Mouse (Mus musculus) skeletal muscle tissue, adult 2 months (tissue): ENCODE data around the gene Rce1.
A peak's percentile ranks its signal among the peaks of the same experiment; 100 is the strongest.
"Not testable (repeated sequence)": the region's sequence is repeated elsewhere in the genome, so short reads cannot be mapped to it uniquely, and the experiment has no call there.

Experiments
- DNase-seq: peaks from one replicate; pipeline ENCODE4 v3.0.0-alpha.2; 2012; ENCODE audit warnings: low read depth, low spot score

Rce1 gene

DNA sequence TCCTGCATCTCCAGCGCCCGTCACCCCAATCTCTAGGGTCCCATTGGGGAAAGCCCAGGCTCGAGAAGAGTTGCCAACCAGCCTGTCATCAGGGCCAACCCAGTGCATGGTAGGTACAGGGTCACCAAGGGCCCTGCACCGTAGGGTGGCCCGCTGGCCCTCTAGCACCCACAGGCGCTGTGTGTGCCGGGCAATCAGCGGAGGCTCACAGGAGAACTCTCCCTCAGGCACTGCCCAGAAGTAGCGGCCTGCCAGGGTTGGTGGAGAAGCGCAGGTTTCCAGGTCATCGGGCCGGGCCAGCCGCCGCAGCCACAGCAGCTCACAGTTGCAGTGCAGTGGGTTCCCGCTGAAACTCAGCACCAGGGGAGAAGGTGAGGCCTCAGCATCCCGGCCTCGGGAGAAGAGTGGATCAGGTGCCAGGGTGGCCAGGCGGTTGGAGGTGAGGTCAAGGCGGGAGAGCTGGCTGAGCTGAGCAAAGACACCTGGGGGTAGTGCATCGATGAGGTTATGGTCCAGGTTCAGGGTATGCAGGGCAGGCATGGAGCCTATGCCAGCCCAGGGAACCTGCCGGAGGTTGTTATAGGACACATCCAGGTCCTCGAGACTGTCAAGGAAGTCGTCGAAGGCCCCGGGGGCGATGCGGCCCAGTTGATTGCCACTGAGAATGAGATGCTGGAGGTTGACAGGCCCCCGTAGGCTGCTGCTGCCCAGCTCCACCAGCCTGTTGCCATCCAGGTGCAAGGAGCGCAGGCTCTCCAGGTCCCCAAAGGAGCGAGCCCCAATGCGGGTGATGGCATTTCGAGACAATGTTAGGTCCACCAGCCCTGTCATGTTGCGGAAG, 11.8 kb downstream of the Rce1 start:
- DNase-seq: no peak

- no peak for DNase-seq
These were observed 13.1 kb downstream of the Rce1 start for GRCm38 (mm10) chr19:4612181-4612961.

DNA sequence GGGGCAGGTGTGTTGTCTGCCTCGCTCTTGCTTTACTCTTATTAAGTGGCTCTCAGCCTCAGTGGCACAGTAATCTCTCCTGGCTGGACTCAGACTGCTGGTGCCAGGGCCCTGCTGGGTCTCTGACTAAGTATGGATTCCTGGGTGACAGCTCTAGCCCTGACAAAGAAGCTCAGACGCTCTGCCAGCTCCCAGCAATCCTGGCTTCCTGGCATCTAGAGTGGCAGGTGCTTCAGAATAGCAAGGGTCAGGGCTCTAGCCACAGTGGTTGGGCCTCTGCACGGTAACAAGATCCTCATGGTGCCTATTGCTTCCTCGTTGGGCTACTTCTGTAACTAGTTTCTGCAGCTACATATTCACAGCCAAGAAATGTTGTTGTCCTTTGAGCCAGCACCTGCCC, 15.3 kb downstream of the Rce1 start:
- peak; percentile 69 for DNase-seq

DNA sequence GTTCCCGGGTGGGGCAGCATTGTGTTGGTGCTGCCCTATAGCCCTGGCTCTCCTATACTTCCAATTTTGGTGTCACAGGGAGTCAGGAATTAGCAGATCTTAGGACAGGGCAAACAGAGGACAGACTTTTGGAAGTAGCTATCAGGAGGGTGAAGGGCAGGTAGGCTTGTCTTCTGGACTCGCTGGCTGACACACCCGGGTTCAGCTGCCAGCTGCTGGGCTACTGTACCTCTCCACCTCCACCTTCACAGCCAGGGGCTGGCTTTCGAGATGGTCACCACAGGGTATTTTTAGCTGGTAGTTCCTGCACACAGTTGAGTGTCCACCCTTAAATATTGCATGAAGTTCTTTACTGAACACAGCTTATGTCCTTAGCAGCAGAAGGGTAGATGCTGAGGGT, 16.9 kb downstream of the Rce1 start:
- no peak for DNase-seq

- DNase-seq: no peak
These were observed 18.0 kb downstream of the Rce1 start for GRCm38 (mm10) chr19:4607406-4607805.

DNA sequence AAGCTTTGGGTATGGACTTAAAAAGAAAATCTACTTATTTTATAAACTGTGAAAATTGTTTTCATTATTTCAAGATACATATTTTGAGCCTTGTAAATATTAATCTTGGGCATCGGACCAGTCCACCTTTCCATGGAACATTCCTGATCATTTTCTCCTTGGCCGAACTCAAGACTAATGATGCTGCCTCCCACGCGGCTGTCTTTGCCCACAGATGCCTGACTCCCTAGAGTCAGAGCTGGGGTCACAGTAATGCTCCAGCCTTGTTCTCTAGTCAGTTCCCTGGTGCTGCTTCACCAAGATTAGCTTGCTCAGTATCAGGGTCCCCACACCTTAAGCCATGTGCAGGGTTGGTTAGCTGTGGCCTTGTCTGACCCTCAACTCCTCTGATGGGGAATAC, 19.8 kb downstream of the Rce1 start:
- no peak for DNase-seq

DNA sequence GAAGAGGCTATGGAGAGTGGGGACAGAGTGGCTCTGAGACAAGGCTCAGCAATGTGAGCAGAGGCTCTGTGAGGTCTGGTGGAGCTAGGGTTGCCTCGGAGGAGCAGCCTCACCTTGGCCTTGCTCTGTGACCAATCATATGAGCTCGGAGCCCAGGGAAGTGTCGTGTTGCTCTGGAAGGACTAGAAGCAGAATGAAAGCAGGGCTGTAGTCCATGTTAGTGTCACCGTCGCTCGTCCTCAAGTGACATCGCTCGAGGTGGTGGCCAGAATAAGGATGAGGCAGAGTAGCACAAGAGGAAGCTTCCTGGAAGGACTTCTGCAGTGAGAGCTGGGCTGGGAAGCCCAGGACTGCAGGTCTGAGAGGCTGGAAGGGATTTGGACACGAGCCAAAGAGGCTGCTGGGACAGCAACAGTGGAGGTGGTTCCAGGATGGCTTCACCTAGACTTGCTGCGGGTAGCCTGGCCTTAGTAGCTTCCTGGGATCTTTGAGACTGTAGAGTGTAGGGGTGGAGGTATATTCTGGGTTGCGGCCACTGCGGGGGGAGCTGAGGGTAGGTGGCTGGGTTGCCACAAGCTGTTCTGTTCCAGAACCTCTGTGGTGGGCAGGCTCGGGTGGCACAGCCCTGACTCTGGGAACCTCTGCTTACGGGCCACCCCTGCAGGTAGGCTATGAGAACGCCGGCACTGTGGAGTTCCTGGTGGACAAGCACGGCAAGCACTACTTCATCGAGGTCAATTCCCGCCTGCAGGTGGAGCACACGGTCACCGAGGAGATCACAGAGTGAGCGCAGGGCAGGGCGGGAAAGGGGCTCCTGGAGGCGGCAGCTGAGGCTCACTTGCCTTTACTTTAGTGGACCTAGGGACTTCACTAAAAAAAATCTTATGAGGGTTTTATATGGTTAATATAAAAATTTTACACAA, 21.4 kb downstream of the Rce1 start:
- peak; percentile 45 for DNase-seq

- DNase-seq: no peak
These were observed 23.0 kb downstream of the Rce1 start for GRCm38 (mm10) chr19:4602459-4602858.

GRCm38 (mm10) chr19:4596071-4596470, 29.4 kb downstream of the Rce1 start:
- DNase-seq: no peak

DNA sequence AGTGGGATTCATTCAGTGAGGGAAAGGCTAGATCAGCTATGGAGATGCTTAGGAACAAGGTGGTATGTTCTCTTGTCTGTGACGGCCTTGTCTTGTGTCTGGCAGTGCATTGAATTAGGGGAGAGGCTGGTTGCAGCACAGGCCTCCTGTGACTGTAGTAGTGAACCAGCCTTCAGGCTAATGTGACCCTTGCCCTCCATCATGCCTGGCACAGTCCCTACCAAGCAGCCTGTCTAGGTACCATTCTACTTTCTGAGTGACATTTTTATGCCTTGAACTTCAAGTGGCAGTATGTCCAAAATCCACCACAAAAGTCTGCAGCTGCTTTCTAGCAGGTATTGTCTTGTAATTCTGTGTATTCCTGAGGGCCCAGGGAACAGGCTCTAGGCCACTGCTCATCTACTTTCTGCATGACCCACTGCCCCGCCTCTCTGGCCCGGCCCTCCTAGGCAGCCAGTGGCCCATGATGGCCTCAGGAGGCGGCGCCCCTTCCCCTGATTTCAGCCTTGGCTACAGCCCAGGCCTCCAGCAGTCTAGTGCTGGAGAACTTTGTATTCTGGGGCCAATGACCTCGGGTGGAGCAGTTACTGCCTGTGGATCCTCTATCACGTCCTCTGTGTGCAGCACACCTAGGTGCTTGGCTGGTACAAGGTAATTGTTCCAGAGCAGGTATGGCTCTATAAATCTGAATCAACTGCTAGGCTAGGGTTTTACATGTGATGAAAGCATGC, 31.5 kb downstream of the Rce1 start:
- no peak for DNase-seq

DNA sequence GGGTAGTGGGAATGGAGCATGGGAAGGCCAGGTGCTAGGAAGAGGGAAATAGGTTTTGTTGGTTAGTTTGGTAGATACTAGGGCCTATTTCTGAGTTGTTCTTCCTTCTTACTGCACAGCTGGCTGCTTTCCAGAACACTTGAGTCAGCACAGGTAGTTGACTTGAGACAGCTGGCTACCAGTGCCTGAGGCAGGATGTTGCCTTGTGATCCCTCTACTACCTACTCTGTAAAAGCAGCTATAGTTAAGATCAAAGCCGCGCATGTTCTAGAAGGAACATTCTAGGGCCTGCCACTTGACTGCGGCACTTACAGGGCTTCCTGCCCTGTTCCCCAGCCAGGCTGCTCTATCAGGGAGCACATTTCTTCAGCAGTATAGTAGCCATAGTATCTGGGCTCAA, 35.4 kb downstream of the Rce1 start:
- no peak for DNase-seq

GRCm38 (mm10) chr19:4589081-4589480, 36.4 kb downstream of the Rce1 start:
- DNase-seq: no peak

GRCm38 (mm10) chr19:4588430-4588829, 37.0 kb downstream of the Rce1 start:
- DNase-seq: no peak

DNA sequence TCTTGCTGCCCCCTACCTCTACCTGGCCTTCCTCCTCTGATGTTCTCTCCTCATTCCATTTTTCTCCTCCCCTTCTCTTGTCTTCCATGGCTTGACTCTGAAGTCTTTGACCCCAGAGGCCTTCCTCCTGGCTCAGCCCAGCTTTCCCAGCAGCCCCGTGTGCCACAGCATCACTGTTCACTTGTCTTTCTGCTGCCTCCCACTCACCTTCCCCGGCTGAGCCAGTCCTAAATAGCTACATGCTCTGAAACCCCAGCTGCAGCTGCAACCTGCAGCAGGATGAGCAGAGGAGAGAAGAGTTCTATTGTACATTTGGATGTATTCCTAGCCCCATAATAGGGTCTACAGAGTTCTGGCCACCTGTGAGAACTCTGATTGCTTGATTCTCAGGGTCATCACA, 38.0 kb downstream of the Rce1 start:
- no peak for DNase-seq

DNA sequence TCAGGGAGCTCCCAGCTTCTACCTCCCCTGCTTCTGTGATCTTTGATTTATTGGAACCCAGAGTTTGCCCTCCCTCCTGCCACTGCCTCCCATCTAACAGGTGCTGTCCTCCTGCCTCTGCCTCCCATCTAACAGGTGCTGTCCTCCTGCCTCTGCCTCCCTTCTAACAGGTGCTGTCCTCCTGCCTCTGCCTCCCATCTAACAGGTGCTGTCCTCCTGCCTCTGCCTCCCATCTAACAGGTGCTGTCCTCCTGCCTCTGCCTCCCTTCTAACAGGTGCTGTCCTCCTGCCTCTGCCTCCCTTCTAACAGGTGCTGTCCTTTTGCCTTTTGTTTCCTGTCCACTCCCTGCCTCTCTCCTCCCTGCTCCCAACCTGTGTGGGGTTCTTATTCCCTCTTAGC, 38.7 kb downstream of the Rce1 start:
- DNase-seq: not testable (repeated sequence)

DNA sequence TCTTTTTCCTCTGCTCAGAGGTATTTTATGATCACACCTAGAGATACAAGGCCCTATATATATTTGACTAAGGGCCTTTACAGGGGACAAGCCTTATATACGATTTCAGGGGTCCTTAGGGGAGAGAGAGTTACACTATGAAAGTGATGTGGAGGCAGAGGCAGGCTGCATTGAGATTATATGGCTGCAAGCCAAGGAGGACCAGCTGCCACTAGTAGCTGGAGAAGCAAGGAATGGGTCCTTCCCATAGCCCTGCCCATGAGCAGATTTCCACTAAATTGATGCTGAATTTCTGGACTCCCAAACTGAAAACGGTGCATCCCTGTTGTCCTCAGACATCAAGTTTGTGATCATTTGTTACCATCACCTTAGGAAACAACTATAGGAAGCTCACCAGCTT, 41.6 kb downstream of the Rce1 start:
- no peak for DNase-seq

- DNase-seq: no peak
These were observed 46.1 kb downstream of the Rce1 start for GRCm38 (mm10) chr19:4579296-4579695.

DNA sequence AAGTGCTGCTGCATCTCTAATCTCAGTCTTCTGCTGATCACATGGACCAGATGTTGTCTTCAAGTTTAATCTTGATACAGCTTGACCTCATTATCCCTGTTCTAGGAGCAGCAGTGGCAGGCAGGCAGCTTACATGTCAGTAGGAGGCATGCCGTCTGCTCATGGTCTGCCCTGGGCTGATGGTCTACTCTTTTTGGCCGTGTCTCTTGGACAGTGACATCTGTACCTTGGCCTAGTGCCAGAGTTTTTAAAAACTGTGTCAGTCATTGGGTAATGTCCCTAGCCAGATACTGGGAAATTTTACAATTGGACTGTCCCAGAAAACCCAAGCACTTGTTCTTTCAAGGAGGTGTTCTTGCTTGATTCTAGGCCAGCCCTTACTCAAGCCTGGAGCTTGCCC, 46.6 kb downstream of the Rce1 start:
- DNase-seq: peak; percentile 77

- DNase-seq: no peak
These were observed 52.2 kb downstream of the Rce1 start for GRCm38 (mm10) chr19:4573241-4573640.
